Mouse (Mus musculus) CD4-positive, CD25-positive, alpha-beta regulatory T cell (primary cell): Measurements from ENCODE around the gene Mc3r. TPM values are rescaled to one million over a fixed set of nuclear protein-coding genes. Genes with fewer than 3 reads are reported as not detected.

Source experiments
- polyA plus RNA-seq: library from polyadenylated mRNA; unstranded; fragments of 100-300 nt; shearing (Covaris generic); gene quantifications from one replicate; pipeline ENCODE4 v1.2.1, GENCODE M21; 2017

Gene Mc3r
- polyA plus RNA-seq = not detected

GRCm38 (mm10) chr2:172248106-172248764, at the start of gene Mc3r:
Mc3r (plus strand) TSS chr2:172248492.

Other genes starting within 250 kb of the Mc3r start
- not detected for gene Cbln4, start 205.0 kb upstream of the Mc3r start, polyA plus RNA-seq
- gene Fam210b, start 97.1 kb downstream of the Mc3r start, polyA plus RNA-seq = 17.4 TPM
- 4.3 TPM for gene Aurka, start 122.0 kb downstream of the Mc3r start, polyA plus RNA-seq
- gene Cstf1, start 122.2 kb downstream of the Mc3r start, polyA plus RNA-seq = 33.3 TPM
- 3.7 TPM for gene Cass4, start 145.3 kb downstream of the Mc3r start, polyA plus RNA-seq
- gene Rtf2, start 192.1 kb downstream of the Mc3r start, polyA plus RNA-seq = 122 TPM
- gene Gcnt7, start 210.1 kb downstream of the Mc3r start, polyA plus RNA-seq = 4.2 TPM
- 1.5 TPM for gene Fam209, start 224.0 kb downstream of the Mc3r start, polyA plus RNA-seq